Mouse (Mus musculus) lung, postnatal 0 days (tissue): ENCODE measurements around the gene Polr3e.

ENCODE experiments used
- CTCF ChIP-seq: IDR thresholded peaks from 2 replicates; pipeline ENCODE4 v1.5.1; 2016; ENCODE audit warnings: antibody characterized with exemption, mild to moderate bottlenecking
- EP300 ChIP-seq: IDR thresholded peaks from 2 replicates; pipeline ENCODE4 v1.6.1; 2016; ENCODE audit warnings: antibody characterized with exemption, mild to moderate bottlenecking, control low read depth

DNA sequence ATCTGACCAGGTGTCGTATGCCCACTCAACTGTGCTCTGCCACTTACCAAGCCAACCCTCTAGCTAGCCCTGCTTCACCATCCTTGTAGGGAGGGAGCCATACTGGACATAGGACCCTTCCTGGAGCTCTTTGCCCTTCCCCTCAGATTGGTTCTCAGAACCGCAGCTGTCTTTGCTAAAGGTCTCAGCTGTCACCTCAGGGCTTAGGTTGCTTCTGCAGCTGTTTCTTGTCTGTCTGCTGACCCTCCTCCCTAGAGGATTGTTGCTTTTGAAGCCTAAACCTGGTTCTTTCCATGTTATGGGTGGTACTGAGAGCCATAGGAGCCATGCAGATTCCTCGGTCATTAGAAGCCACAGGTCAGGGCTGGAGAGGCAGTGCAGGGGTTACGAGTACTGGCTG lies 34.9 kb upstream of the Polr3e start:
- TF ChIP-seq CTCF (no peak), EP300 (no peak)
